Mouse (Mus musculus) induced T-regulatory cell, adult 2 months (primary cell): Measurements from ENCODE around the gene Reep1.

Source experiments
- DNase-seq: peaks from one replicate; pipeline ENCODE4 v3.0.0-alpha.2; 2012; ENCODE audit warnings: low read depth

Gene Reep1

DNA sequence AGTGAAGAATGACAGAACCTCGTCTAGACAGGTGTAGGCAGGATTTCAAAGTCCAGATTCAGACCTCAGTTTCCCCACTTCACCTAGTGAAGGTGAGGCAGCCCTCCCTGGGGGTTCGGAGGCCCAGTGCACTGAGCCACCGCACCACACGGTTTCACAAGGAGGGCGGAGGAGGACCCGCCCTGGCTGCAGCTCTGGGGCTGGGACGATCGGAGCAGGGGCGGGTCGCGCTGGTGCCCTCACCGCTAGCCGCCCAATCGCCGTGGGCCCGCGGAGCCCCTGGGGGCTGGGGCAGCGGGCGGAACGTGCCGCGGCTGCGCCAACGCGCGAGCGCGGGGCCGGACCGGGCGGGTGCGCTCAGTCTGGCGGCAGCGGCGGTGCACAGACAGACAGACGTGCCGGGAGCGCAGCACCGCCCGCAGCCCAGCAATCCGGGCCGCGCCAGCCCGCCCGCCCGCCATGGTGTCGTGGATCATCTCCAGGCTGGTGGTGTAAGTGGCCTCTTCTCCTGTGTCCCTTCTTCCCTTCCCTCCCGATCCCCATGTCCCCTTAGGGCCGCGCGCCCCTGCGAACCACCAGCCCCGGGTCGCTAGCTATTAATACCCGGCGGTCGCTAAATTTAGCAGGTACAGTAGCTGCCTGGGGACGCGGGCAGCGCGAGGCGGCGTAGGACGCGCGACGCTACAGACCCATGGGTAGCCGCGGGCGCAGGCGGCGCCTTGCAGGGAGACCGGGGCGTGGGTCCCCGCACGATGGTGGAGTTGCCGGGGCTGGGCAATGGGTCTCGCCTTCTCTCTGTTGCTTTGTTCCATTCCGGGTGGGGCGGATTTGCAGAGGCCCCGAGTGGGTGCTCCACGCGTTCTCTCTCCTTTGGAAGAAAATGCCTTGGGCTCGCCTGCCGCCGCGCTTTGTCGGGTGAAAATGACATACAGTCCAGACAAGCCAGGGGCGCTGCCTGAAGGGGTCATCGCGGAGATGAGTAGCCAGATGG, at the start of gene Reep1:
Gene Reep1, plus strand, starts transcription at position 51 of the 991 bp plus-strand sequence.
- peak; percentile 6 for DNase-seq

- DNase-seq, result no peak
These were observed 49.1 kb upstream of the Reep1 start for GRCm38 (mm10) chr6:71658290-71658689.

DNA sequence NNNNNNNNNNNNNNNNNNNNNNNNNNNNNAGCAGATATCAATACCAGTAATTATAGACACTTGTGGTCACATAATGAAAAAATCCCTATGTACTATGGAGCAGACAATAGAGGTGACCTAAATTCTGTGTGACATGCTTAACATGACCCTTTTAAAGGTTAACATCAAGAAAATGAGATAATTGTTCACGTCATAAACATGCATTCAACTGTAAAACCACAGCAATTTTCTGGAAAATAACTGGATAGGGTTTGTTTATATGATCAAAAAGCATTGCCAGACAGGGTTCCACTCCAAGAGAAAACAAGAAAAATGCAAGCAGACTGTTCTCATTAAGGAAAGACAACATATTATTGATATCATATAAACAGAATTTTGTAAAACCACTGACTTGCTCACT, 42.9 kb upstream of the Reep1 start:
- DNase-seq, result no peak

DNA sequence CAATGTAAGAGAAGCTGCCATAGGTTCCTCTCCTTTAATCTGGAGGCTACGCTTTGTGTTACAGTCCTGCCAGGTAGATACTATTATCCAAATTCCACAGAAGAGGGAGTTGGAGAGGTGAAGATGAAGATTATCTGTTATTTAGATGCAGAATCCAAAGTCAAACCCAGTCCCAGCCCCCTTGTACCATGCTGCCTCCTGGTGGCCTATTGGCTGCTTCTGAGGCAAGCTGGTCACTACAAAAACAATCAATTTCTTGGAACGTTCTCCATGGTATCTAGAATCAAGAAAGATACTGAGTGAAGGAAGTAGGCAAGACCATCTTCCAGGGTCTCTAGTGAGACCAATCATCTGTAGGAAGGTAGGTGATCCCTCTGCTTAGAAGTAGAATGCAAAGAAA, 34.2 kb upstream of the Reep1 start:
- DNase-seq, result peak; percentile 23

GRCm38 (mm10) chr6:71678891-71679290, 28.5 kb upstream of the Reep1 start:
- DNase-seq, result peak; percentile 14

GRCm38 (mm10) chr6:71695150-71695549, 12.2 kb upstream of the Reep1 start:
- no peak for DNase-seq

DNA sequence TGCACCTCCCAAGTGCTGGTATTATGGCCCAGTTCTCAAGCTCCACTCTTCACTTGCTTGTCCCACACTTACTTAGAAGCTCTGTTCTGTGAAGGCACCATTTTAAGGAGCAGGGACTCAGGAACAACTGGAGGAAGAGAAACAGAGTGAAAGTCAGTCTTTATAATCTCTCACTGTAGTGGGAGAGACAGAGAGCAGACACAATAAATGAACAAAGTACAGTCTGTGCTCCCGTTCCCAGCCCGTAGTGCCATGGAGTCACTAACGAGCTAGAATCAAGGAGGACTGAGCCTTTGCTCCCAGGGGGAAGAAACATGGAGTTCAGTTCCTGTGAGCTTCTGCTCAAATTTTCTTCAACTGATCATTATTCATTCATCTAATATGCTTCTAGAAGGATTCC, 11.8 kb upstream of the Reep1 start:
- DNase-seq, result no peak

DNA sequence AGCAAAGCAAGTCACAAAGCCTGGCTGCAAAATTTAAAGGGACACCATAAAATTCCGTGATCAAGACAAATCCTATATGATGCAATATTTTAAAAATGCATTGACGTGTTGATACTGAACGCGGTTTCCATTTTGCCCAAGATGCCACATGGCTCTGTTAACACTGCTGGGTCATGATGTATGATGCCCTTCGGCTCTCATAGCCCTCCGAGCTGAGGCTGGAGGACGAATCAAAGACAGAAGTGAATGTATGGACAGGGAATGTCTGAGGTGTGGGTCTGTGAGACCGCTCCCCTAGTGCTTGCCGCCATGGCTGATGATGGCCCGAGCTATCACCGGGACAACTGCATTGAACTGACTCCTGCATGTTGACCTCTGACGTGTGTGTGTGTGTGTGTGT, 490 bp upstream of the Reep1 start:
- no peak for DNase-seq

DNA sequence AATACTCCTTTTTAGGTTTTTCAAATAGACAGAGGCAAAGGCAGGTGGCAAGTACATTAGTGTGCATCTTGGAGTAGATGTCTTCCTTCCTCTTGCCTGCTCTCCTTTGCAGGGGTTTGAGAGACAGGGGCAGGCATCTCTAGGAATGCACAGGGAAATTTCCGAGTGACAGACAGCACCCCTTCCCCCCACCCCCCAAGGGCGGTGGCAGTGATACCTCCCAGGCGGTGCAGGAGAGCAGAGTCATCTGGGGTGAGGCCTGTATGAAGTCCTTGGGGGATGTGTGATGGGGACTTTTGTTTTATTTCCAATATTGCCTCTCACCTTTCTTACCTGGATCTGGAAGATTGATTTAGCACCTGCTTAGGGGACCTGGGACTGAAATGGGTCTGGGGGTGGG, 1.2 kb downstream of the Reep1 start:
- no peak for DNase-seq

GRCm38 (mm10) chr6:71710323-71710722, 3.0 kb downstream of the Reep1 start:
- DNase-seq, result no peak

DNA sequence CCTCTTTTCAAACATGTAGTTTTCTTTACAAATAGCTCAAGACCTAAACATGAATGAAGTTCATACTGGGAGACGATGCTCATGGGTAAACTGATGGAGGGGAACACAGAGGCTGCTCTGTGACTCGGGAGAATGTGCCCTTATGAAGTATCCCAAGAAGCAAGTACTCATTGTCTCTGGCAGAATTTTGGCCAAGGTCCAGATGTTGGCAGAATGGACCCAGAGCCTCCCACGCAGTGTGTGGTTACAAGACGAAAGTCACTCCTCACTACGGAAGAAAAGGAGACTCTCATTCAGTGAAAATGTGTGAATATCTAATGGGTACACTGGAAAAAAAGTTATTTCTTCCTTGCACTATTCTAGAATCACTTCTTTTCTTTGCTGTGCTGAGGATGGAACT, 3.8 kb downstream of the Reep1 start:
- no peak for DNase-seq

- DNase-seq, result no peak
These were observed 6.2 kb downstream of the Reep1 start for GRCm38 (mm10) chr6:71713532-71713931.

DNA sequence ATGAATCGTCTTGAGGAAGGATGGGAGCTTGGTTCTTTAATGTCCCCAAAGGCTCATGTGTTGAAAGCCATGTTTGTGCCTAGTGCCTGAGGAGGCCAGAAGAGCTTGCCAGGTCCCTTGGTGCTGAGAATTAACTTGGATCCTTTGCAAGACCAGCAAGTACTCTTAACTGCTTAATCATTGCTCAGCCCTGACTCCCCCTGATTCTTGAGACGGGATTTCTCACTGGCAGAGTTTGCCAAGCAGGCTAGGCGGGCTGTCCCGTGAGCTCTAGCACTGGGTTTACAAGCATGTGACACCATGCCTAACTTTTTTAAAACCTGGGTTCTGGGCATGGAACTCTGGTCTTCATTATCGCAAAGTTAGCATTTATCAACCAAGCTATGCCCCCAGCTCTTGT, 7.6 kb downstream of the Reep1 start:
- no peak for DNase-seq

DNA sequence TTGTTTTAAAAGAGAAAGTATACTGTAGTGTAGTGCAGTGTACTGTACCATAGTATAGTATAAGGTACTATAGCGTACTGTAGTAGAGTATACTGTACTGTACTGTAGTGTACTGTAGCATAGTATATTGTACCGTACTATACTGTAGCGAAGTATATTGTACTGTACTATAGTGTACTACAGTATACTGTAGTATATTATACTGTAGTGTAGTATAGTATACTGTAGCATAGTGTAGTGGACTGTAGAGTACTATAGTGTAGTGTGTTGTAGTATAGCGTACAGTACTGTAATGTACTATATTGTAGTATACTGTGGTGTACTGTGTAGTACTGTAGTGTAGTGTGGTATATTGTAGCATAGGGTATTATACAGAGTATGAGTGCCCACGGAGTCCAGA, 9.1 kb downstream of the Reep1 start:
- no peak for DNase-seq

DNA sequence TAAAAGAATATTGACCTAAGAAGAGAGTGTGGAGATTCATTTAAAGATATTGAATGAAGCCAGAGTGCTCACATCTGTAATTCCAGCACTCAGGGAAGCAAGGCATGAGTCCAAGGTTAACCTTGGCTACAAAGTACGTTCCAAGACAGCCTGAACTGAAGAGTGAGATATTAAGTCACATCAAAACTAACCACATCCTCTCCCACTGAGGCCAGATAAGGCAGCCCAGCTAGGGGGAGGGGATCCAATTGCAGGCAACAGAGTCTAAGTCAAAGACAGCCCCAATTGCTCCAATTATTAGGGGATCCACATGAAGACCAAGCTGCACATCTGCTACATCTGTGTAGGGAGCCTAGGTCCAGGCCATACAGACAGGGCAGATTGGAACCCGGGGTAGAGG, 11.0 kb downstream of the Reep1 start:
- no peak for DNase-seq

DNA sequence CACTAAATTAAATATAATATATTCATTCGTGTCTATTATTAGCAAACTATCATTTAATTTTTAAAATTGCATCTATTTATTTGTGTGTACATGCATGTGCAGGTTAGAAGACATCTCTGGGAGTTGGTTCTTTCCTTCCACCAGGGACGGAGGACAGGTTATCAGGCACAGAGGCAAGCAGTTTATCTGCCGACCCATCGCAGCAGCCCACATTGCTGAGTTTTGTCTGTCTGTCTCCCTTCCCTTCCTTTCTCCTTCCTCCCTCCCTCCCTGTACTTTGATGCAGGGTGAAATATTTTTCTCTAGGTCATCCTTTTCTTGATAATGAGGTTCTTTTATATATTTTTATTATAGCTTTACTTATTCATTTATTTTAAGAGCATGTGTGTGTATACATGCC, 11.9 kb downstream of the Reep1 start:
- DNase-seq, result no peak

GRCm38 (mm10) chr6:71722988-71723387, 15.6 kb downstream of the Reep1 start:
- no peak for DNase-seq

GRCm38 (mm10) chr6:71723555-71723954, 16.2 kb downstream of the Reep1 start:
- no peak for DNase-seq

DNA sequence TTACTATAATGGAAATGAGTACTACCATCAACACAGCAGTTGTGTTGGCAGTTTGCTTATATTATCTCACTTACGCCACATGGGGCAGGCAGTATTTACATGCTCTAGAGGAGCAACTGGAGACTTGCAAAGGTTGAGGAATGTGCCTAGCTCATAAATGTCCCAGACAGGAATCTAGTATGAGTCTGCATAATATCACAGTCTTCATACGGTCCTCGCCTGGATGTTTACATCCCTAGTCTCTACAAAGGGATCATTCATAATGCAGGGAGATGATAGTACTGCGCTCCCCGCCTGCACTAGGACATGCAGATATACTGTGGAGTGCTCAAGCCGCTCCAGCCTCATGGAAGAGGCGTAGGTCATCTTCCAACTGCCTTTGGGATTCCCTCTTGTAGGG, 19.3 kb downstream of the Reep1 start:
- DNase-seq, result no peak

DNA sequence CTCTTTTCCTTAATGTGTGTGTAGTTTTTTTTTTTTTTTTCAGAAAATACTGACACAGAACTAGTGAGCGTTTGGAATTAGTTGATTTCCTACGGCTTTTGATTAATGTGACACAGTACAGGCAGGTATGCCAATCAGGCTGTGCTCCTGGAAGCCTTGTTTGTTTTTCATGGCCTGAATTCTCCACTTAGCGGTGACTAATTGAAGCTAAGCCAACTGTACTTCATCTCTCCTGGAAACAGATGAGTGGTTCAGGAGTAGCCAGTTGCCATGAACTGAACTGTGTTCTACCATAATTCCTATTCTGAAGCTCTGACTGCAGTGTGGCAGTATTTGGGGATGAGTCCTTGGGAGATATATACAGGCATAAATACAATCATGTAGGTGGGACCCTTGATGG, 20.9 kb downstream of the Reep1 start:
- no peak for DNase-seq

- DNase-seq, result no peak
These were observed 27.7 kb downstream of the Reep1 start for GRCm38 (mm10) chr6:71734910-71735599.

DNA sequence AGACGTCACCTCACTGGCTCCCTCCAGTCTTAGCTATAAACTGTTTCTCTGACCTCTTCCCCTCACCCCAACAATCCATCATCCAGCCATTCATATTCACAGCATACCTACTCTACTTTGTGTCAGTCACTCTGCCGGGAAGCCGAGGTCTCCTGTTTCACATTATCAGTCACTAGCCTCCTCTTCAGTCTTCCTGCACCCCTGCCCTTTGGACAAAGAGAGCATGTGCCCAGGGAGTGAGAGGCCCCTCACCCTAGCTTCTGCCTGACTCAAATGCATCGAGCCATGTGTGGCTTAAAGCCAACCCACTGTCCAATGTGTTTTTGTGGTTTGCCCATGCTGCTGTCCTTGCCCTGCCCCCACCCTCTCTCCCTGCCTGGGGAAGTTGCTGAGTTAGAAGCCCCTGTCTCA, 28.2 kb downstream of the Reep1 start:
- DNase-seq, result no peak

DNA sequence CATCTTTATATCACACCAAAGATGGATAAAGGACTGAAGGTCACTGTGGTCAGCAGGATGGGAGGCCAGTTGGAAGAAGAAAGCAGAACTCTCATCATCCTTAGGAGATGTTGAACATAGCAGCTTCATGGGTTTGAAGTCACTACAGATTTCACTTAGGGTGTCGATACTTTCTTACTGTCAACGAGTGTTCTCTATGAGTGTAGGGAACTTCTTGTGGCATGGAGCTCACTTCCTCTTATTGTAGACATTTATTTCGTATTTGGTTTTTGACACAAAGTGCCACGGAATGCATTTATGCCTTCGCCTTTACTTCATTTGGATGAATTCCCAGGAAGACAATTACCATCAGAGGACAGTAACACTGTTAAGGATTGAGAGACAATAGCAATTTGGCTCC, 28.7 kb downstream of the Reep1 start:
- no peak for DNase-seq
